Mouse (Mus musculus): Measurements from ENCODE around the gene Galr2. TPM values are rescaled to one million over a fixed set of nuclear protein-coding genes. Genes with fewer than 3 reads are reported as not detected.
"Not testable (repeated sequence)": the region's sequence is repeated elsewhere in the genome, so short reads cannot be mapped to it uniquely, and the experiment has no call there.

The Galr2 gene
- polyA plus RNA-seq, 1 experiment from 2014 or later, result 0.47 TPM

DNA sequence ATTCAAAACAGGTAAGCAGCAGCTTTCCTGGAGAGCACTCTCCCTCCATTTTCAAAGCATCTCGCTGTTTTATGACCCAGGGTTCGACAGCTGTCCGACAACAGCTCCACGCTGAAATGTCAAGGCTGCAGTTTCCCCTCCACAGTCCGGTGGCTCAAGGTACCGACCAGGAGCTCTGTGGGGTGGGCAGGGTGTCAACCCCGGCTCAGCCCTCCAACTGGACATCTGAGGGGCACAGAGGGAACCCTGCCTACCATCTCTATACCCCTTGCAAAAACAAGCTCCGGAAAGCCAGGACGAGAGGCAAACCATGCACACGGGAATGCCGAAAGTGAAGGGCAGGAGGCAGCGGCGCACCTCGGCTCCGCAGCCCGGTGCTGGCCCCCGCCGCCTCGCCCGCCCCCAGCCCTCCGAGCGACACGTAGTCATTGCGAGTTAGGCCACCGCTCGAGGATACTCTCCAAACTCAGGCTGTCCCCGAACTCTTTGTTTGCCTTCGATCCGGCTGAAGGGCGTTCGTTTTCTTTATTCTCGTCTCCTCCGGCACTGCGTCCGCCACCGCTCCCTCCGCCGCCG is 7.2 kb upstream of the Galr2 start:
- 0% methylated on average over 38 of the region's 39 CpGs for WGBS
- H3K4me3 ChIP-seq (replicated peaks), result peak overlapping the region; percentile 91
- H3K4me1 ChIP-seq, result peaks cover 46% of the 10 kb centered on the region
- peak overlapping the region; percentile 87 for H3K4me2 ChIP-seq
- H3K27me3 ChIP-seq (replicated peaks), result no peaks in the 10 kb centered on the region
- peaks cover 22% of the 10 kb centered on the region for H3K36me3 ChIP-seq
- H3K27ac ChIP-seq (replicated peaks), result peak overlapping the region; percentile 93
- H3K9ac ChIP-seq (replicated peaks), result peak overlapping the region; percentile 91
- ATAC-seq (ENCODE audit: low FRiP score), result peak; percentile 43
- no peaks in the 10 kb centered on the region for H3K9me3 ChIP-seq (replicated peaks)

DNA sequence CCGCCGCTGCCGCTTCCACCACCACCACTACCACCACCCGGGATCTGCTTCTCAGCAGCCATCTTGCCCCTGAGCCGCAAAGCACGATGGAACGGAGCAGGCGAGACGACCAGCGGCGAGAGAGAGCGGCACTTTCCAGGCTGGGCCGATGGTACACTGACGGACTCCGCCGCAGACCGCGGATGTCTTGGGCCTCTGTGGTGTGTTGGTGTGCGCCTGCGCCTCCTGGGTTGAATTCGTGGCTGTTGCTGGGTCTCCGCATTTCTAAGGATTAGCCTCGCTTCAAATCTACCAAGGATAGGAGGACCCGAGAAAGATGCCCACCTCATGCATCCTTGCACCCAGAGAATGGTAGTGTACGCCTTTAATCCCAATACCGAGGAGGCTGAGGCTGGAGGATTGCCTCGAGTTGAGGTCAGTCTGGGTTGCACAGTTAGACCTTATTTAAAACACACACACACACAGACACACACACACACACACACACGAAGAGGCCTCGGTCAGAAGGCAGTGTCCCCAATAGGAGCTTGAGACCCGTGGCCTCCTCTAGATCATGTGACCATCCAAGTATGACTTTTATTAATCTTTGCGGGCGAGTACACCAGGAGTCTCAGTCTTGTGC is 6.6 kb upstream of the Galr2 start, which contains the start of gene Srp68:
TSS of gene Srp68 (minus strand) at position 173 of the 622 bp plus-strand sequence.
- Histone ChIP-seq H3K4me3 (replicated peaks) (peak within 1 kb of the TSS; percentile 91), H3K27ac (replicated peaks) (peak within 1 kb of the TSS; percentile 93), H3K4me1 (peaks cover 46% of the 10 kb centered on the region), H3K4me2 (peak within 1 kb of the TSS; percentile 87), H3K27me3 (replicated peaks) (no peaks in the 10 kb centered on the region), H3K36me3 (peaks cover 17% of the 10 kb centered on the region), H3K9me3 (replicated peaks) (no peaks in the 10 kb centered on the region), H3K9ac (replicated peaks) (peak within 1 kb of the TSS; percentile 91)
- peak; percentile 99 for ATAC-seq (ENCODE audit: low FRiP score)
- 2% methylated on average over 32 of the region's 32 CpGs for WGBS

DNA sequence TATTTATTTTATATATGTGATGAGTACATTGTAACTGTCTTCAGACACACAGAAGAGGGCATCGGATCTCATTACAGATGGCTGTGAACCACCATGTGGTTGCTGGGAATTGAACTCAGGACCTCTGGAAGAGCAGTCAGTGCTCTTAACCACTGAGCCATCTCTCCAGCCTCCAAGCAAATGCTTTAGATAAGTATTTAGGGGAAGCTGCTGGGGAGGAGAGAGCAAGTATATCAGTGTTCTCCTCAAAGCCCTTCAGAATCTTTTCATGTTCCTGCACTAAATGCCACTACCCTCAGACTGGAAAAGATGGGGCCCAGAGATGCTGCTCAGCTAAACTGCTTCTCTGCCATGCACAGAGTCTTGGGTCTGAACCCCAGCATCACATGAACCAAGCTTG is 3.6 kb upstream of the Galr2 start:
- H3K36me3 ChIP-seq; H3K4me2 ChIP-seq; H3K27ac ChIP-seq (replicated peaks); H3K4me3 ChIP-seq (replicated peaks); H3K9me3 ChIP-seq (replicated peaks); H3K9ac ChIP-seq (replicated peaks); ATAC-seq (ENCODE audit: low FRiP score): not testable (repeated sequence)
- peaks cover 26% of the 10 kb centered on the region for H3K27me3 ChIP-seq (replicated peaks)
- peaks cover 28% of the 10 kb centered on the region for H3K4me1 ChIP-seq
- WGBS, result 90% methylated on average over 1 of the region's 1 CpGs

DNA sequence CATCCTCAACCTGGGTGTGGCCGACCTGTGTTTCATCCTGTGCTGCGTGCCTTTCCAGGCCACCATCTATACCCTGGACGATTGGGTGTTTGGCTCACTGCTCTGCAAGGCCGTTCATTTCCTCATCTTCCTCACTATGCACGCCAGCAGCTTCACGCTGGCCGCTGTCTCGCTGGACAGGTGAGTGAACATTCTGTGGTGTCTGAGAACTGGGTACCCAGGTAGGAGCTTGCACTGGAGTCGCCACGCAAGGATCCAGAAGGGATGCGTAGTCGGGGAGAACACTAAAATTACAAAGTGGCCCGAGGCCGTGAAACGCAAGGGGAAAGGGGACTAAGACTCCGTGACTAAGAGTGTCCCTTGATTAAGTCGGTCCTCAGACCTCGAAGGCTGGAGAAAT is 932 bp downstream of the Galr2 start:
- Histone ChIP-seq H3K4me1 (peaks cover 18% of the 10 kb centered on the region), H3K4me2 (peak overlapping the region; percentile 54), H3K36me3 (no peaks in the 10 kb centered on the region), H3K27ac (replicated peaks) (no peak overlapping the region), H3K9me3 (replicated peaks) (no peaks in the 10 kb centered on the region), H3K27me3 (replicated peaks) (peaks cover 63% of the 10 kb centered on the region), H3K4me3 (replicated peaks) (peak overlapping the region; percentile 33), H3K9ac (replicated peaks) (peak overlapping the region; percentile 37; the same call in 1 of the 2 replicates)
- 1% methylated on average over 18 of the region's 18 CpGs for WGBS
- ATAC-seq (ENCODE audit: low FRiP score), result no peak

DNA sequence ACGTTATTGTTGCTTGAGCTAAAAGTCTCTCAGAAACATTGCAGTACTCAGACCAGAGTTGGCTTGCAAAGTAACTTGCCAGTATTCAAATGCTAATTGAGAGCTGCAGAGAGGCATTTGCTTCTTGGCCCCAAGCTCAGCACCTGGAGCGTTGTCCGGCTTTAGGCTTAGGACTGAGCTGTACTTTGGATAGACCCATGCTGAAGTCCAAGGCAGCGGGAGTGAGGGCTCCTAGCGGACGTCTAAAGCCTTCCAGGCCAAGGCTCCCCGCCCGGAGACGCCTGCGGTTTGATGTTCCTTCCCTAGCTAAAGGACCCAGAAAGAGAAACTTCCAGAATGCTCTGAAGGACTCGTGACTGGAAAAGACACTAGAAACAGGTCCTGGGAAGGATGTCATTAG is 1.4 kb downstream of the Galr2 start:
- WGBS, result 2% methylated on average over 11 of the region's 11 CpGs
- Histone ChIP-seq H3K4me3 (replicated peaks) (no peak overlapping the region), H3K9me3 (replicated peaks) (no peaks in the 10 kb centered on the region), H3K36me3 (0 out of 2 replicates have a peak, but pooled peaks cover under 1% of the 10 kb centered on the region), H3K4me2 (peak overlapping the region; percentile 54), H3K27ac (replicated peaks) (no peak overlapping the region), H3K27me3 (replicated peaks) (peaks cover 63% of the 10 kb centered on the region), H3K4me1 (peaks cover 18% of the 10 kb centered on the region), H3K9ac (replicated peaks) (no peak overlapping the region)
- no peak for ATAC-seq (ENCODE audit: low FRiP score)

DNA sequence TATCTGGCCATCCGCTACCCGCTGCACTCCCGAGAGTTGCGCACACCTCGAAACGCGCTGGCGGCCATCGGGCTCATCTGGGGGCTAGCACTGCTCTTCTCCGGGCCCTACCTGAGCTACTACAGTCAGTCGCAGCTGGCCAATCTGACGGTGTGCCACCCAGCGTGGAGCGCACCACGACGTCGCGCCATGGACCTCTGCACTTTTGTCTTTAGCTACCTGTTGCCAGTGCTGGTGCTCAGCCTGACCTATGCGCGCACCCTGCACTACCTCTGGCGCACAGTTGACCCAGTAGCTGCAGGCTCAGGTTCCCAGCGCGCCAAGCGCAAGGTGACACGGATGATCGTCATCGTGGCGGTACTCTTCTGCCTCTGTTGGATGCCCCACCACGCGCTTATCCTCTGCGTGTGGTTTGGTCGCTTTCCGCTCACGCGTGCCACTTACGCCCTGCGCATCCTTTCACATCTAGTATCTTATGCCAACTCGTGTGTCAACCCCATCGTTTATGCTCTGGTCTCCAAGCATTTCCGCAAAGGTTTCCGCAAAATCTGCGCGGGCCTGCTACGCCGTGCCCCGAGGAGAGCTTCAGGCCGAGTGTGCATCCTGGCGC is 2.3 kb downstream of the Galr2 start:
- 10% methylated on average over 48 of the region's 48 CpGs for WGBS
- Histone ChIP-seq H3K9ac (replicated peaks) (no peak overlapping the region), H3K27me3 (replicated peaks) (peaks cover 63% of the 10 kb centered on the region), H3K27ac (replicated peaks) (no peak overlapping the region), H3K9me3 (replicated peaks) (no peaks in the 10 kb centered on the region), H3K4me2 (peak overlapping the region; percentile 16), H3K36me3 (peaks cover 10% of the 10 kb centered on the region), H3K4me3 (replicated peaks) (peak overlapping the region; percentile 7; the same call in 1 of the 2 replicates), H3K4me1 (peaks cover 18% of the 10 kb centered on the region)
- ATAC-seq (ENCODE audit: low FRiP score), result no peak

DNA sequence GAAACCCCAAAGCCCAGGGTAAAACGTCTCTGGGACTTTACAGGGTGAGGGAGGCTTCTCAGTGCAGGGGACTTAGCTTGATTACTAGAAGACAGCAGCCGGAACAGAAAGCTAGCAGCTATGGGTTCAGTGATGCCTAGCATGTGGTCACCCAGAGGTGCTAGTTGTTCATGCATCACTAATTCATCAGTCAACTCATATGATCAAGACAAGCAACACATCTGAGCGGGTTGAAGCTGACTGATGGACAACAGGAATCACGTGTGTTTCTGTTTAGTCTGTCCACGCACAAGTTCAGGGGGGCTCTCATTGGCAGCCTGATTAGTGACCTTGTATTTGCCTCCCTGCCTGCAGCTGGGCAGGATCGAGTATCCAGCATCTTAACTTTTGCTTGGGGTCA is 3.2 kb downstream of the Galr2 start:
- H3K36me3 ChIP-seq, result peaks cover 19% of the 10 kb centered on the region
- no peak overlapping the region for H3K4me3 ChIP-seq (replicated peaks)
- no peak overlapping the region for H3K27ac ChIP-seq (replicated peaks)
- no peak overlapping the region for H3K9ac ChIP-seq (replicated peaks)
- no peak overlapping the region for H3K4me2 ChIP-seq
- peaks cover 63% of the 10 kb centered on the region for H3K27me3 ChIP-seq (replicated peaks)
- WGBS, result 68% methylated on average over 6 of the region's 6 CpGs
- H3K4me1 ChIP-seq, result peaks cover 18% of the 10 kb centered on the region
- no peak for ATAC-seq (ENCODE audit: low FRiP score)
- no peaks in the 10 kb centered on the region for H3K9me3 ChIP-seq (replicated peaks)

DNA sequence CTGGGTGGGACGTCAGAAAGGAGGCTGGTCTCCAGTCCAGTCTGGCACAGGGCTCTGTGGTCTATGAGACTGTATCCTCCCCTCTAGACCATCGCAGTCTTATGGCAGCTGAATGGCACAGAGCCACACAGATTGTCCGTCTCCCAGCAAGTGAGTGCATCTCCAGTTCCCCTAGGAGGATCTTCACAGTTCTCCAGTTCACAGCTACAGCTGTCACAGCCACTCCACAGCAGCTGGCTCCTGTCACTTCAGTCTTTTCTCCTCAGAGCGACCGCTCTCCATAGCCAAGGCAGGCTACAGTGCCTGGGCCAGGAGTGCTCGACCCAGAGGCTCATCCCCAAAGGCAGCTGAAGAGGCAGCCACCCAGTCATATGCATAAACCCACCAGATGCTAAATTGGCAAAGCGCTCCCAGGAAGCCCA is 5.0 kb downstream of the Galr2 start:
- 69% methylated on average over 7 of the region's 7 CpGs for WGBS
- no peak overlapping the region for H3K4me3 ChIP-seq (replicated peaks)
- H3K4me1 ChIP-seq, result peaks cover 18% of the 10 kb centered on the region
- no peak for ATAC-seq (ENCODE audit: low FRiP score)
- 0 out of 2 replicates have a peak overlapping the region, but pooled peaks have one; percentile 9 for H3K27ac ChIP-seq (replicated peaks)
- no peaks in the 10 kb centered on the region for H3K9me3 ChIP-seq (replicated peaks)
- peaks cover 37% of the 10 kb centered on the region for H3K36me3 ChIP-seq
- no peak overlapping the region for H3K4me2 ChIP-seq
- H3K9ac ChIP-seq (replicated peaks), result no peak overlapping the region
- peaks cover 50% of the 10 kb centered on the region for H3K27me3 ChIP-seq (replicated peaks)

DNA sequence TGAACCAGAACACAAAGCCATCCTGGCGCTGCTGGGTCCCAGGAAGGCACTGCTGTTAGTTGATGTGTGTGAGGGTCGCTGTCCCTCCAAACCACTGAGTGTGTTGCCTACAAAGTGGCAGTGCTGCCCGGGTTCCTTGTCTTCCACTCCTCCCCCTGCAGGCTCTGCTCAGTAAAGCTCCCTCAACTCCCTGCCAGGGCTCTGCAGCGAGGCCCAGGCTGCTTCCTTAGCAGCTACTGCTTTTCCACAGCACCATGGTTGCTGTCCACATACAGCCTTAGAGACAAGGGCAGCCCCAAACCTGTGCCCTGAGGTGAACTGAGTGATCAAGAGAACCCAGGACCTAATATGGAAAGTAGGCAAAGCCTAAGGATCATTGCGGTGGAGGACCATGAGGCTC is 6.6 kb downstream of the Galr2 start:
- WGBS, result 79% methylated on average over 5 of the region's 5 CpGs
- H3K4me2 ChIP-seq, result no peak overlapping the region
- no peak overlapping the region for H3K27ac ChIP-seq (replicated peaks)
- ATAC-seq (ENCODE audit: low FRiP score), result no peak
- no peaks in the 10 kb centered on the region for H3K9me3 ChIP-seq (replicated peaks)
- peaks cover 8% of the 10 kb centered on the region for H3K4me1 ChIP-seq
- no peak overlapping the region for H3K4me3 ChIP-seq (replicated peaks)
- peaks cover 34% of the 10 kb centered on the region for H3K27me3 ChIP-seq (replicated peaks)
- H3K9ac ChIP-seq (replicated peaks), result no peak overlapping the region
- H3K36me3 ChIP-seq, result peaks cover 53% of the 10 kb centered on the region

DNA sequence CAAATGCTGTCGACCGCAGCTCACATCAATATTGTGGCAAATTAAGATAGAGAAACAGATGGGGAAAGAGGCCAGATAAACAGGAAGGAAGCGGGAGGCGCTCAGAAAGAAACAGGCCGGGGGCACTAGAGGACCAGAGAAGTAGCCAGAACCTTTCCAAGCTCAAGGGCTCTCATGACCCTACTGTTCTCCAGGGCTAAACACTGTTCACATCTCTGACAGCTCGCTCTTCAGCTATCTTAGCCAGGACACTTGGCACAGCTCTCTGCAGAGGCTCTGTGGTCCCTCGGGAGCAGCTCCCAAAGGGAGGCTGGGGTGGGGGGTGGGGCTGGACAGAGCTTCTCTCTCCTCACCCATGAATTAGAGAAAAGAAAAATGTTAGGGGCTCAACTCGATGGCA is 9.8 kb downstream of the Galr2 start:
- WGBS, result 79% methylated on average over 8 of the region's 8 CpGs
- no peak overlapping the region for H3K4me3 ChIP-seq (replicated peaks)
- peaks cover 2% of the 10 kb centered on the region; the same call in 1 of the 2 replicates for H3K27me3 ChIP-seq (replicated peaks)
- H3K9me3 ChIP-seq (replicated peaks), result no peaks in the 10 kb centered on the region
- no peak overlapping the region for H3K27ac ChIP-seq (replicated peaks)
- no peak overlapping the region for H3K9ac ChIP-seq (replicated peaks)
- H3K4me1 ChIP-seq, result no peaks in the 10 kb centered on the region
- no peak for ATAC-seq (ENCODE audit: low FRiP score)
- H3K36me3 ChIP-seq, result peaks cover 78% of the 10 kb centered on the region
- no peak overlapping the region for H3K4me2 ChIP-seq

DNA sequence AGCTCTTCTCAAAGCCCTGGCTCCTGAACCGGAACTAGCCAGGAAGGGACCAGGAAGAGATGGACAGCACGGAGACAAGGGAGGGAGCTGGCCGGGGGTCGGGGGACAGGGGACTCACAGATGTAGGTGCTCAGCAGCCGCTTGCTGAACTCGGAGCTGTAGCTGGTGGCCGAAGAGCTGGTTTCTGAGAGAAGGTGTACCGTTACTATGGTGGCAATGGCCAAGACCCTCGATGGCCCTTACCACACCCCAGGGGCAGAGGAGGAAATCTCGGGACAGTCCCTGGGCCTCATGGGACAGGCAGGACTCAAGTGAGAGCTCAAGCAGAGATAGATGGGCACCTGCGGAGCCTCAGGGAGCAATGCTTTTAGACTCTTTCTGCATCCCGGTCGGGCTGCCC is 11.7 kb downstream of the Galr2 start:
- H3K36me3 ChIP-seq, result peaks cover 93% of the 10 kb centered on the region
- no peak overlapping the region for H3K4me3 ChIP-seq (replicated peaks)
- H3K4me1 ChIP-seq, result no peaks in the 10 kb centered on the region
- 94% methylated on average over 13 of the region's 13 CpGs for WGBS
- ATAC-seq (ENCODE audit: low FRiP score), result no peak
- H3K9me3 ChIP-seq (replicated peaks), result no peaks in the 10 kb centered on the region
- H3K27me3 ChIP-seq (replicated peaks), result no peaks in the 10 kb centered on the region
- no peak overlapping the region for H3K9ac ChIP-seq (replicated peaks)
- H3K27ac ChIP-seq (replicated peaks), result no peak overlapping the region
- no peak overlapping the region for H3K4me2 ChIP-seq
